Comparison of ENCODE assay signal across 10 mouse cellular contexts in the genomic region with DNA sequence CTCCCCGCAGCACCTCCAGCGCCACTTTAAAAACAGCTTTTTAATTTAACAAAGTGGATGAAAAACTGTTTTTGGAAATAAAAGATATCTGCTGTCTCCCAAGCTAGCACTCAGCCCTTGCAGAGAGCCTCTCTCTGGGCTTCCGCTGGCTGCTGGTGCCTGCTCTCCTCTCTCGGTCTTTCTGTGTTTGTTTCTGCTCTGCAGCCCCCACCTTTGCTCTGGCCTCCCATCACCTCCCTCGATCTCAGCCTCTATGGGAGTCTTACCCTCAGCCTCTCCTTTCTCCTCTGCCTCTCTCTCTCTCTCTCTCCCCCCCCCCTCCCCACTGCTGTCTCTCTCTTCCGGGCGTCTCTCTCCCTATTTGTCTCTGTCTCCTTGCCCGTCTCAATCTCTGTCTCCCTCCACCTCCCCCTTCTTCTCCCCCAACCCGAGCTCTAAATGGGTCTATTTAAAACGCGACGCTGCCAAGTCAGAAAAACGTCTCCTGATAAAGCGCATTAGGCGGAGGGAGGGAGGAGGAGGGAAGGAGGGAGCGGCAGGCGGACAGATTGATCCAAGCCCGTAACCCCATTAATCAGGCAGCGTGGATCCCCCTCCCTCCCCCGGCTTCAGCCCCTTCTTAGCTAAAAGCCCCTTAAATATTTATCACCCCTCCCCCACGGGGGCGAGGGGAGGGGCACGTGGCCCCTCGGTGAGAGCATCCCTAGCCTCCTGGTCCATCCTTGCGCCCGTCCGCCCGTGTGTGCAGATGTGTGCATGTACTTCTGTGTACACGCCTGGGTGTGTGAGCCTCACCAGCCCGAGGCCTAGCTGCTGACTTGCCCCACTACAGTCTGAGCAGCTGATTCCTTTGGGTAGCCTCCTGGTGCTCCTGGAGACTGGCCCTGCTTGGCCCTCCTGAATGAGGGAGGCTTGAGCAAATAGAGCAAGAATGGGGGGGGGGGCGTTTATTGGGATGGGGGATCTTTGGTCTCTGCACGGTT. TPM values are rescaled to one million over a fixed set of nuclear protein-coding genes. Genes with fewer than 3 reads are reported as not detected.
"Had no signal": no experiment of that assay in that cellular context is flagged by ENCODE, and none has a peak within 500 bp of the region (broad histone marks: within the 10 kb centered on the region; RNA-seq: fewer than 3 reads in every experiment).

No protein-coding gene starts in this region.

RNA-seq across cellular contexts. Expression of a gene that starts 19.0 kb away (rescaled TPM):
- total RNA-seq: left cerebral cortex, postnatal 14 days; megakaryocyte, adult 5-6 weeks had no signal
- polyA plus RNA-seq: kidney, embryonic 16.5 days; limb, embryonic 10.5 days; liver, embryonic 11.5 days; liver, embryonic 15.5 days; midbrain, embryonic 10.5 days; stomach, embryonic 14.5 days had no signal

RNA-seq across cellular contexts. Expression of a gene that starts 25.6 kb away (rescaled TPM):
- total RNA-seq: megakaryocyte, adult 5-6 weeks had no signal
- polyA plus RNA-seq: kidney, adult 2 months; kidney, embryonic 16.5 days; limb, embryonic 10.5 days; liver, embryonic 11.5 days; liver, embryonic 15.5 days; lung, adult 2 months; midbrain, embryonic 10.5 days; stomach, embryonic 14.5 days had no signal

RNA-seq across cellular contexts. Expression of a gene that starts 51.1 kb away (rescaled TPM):
- total RNA-seq: megakaryocyte, adult 5-6 weeks had no signal
- polyA plus RNA-seq: limb, embryonic 10.5 days; liver, embryonic 11.5 days; liver, embryonic 15.5 days; midbrain, embryonic 10.5 days; stomach, embryonic 14.5 days had no signal

RNA-seq across cellular contexts. Expression of a gene that starts 54.7 kb away (rescaled TPM):
- total RNA-seq: megakaryocyte, adult 5-6 weeks had no signal
- polyA plus RNA-seq: limb, embryonic 10.5 days; liver, embryonic 11.5 days; liver, embryonic 15.5 days; lung, adult 2 months had no signal
